ENCODE assay signal across 12 mouse cellular contexts in genomic region chr11:81845010-81845685, GRCm38 (mm10). TPM values are rescaled to one million over a fixed set of nuclear protein-coding genes. Genes with fewer than 3 reads are reported as not detected.
DNase-seq lines count a peak whose midpoint lies in the region; ATAC-seq and TF ChIP-seq lines count a peak whose summit lies in the region.
"Had no signal": no experiment of that assay in that cellular context is flagged by ENCODE, and none has a peak within 500 bp of the region (broad histone marks: within the 10 kb centered on the region; RNA-seq: fewer than 3 reads in every experiment).

No protein-coding gene starts in this region.

- no peak overlapping the region for H3K4me2 ChIP-seq in kidney, embryonic 16.5 days (replicated peaks; ENCODE audit: low read depth, low read length)
- H3K4me2 ChIP-seq in lung, embryonic 16.5 days (ENCODE audit: low read depth, low read length) = no peak overlapping the region
- H3K4me2 ChIP-seq in midbrain, embryonic 13.5 days (replicated peaks) = no peak overlapping the region
- H3K4me2 ChIP-seq: limb, embryonic 13.5 days had no signal

- DNase-seq in kidney, adult 2 months = peak; percentile 51
- peak; percentile 82 for DNase-seq in brain, embryonic 14.5 days (ENCODE audit: low read depth)
- peak; percentile 34 for DNase-seq in fibroblast of lung, adult 2 months (ENCODE audit: low read depth)
- no peak for DNase-seq in right cerebral cortex, postnatal 10 days (ENCODE audit: low spot score in 2 of 2)

- H3K27ac ChIP-seq in kidney, adult 2 months (ENCODE audit: insufficient read depth, low read depth, low read length) = no peak overlapping the region
- H3K27ac ChIP-seq in kidney, embryonic 16.5 days (ENCODE audit: low read length) = no peak overlapping the region
- no peak overlapping the region for H3K27ac ChIP-seq in lung, embryonic 16.5 days (ENCODE audit: low read length)
- no peak overlapping the region for H3K27ac ChIP-seq in midbrain, embryonic 13.5 days
- H3K27ac ChIP-seq: limb, embryonic 13.5 days; stomach, postnatal 0 days had no signal

- ATAC-seq in kidney, embryonic 16.5 days (ENCODE audit: low FRiP score, low TSS enrichment) = no peak
- peak; percentile 90 for ATAC-seq in lung, embryonic 16.5 days (ENCODE audit: low read depth)
- no peak for ATAC-seq in midbrain, embryonic 13.5 days
- no peak for ATAC-seq in megakaryocyte-erythroid progenitor cell, adult 5-6 weeks (replicated peaks; ENCODE audit: low FRiP score, low TSS enrichment, poor library complexity, severe bottlenecking)

- H3K9ac ChIP-seq in kidney, embryonic 16.5 days (replicated peaks; ENCODE audit: low read length) = no peak overlapping the region
- H3K9ac ChIP-seq in lung, embryonic 16.5 days (ENCODE audit: low read length) = no peak overlapping the region
- no peak overlapping the region for H3K9ac ChIP-seq in midbrain, embryonic 13.5 days (replicated peaks)
- H3K9ac ChIP-seq: limb, embryonic 13.5 days had no signal

- 55% methylated on average over 5 of the region's 5 CpGs for WGBS in kidney, adult 2 months
- WGBS in kidney, embryonic 16.5 days = 66% methylated on average over 5 of the region's 5 CpGs
- 46% methylated on average over 5 of the region's 5 CpGs for WGBS in lung, embryonic 16.5 days
- 52% methylated on average over 5 of the region's 5 CpGs for WGBS in midbrain, embryonic 13.5 days

- no peak for TF ChIP-seq POLR2A in kidney, adult 2 months (IDR thresholded peaks at IDR 0.05; ENCODE audit: low read depth, low read length)
- TF ChIP-seq POLR2A in brain, embryonic 14.5 days (IDR thresholded peaks at IDR 0.05; ENCODE audit: borderline replicate concordance, extremely low read depth, insufficient read depth, insufficient read length, poor library complexity, severe bottlenecking) = no peak

- H3K27me3 ChIP-seq in kidney, adult 2 months (replicated peaks; ENCODE audit: control insufficient read depth, insufficient read depth, low read length) = no peaks in the 10 kb centered on the region
- no peaks in the 10 kb centered on the region for H3K27me3 ChIP-seq in kidney, embryonic 16.5 days (ENCODE audit: insufficient read depth, low read length)
- H3K27me3 ChIP-seq in lung, embryonic 16.5 days (ENCODE audit: control insufficient read depth, insufficient read depth, low read depth, low read length) = no peaks in the 10 kb centered on the region
- no peaks in the 10 kb centered on the region for H3K27me3 ChIP-seq in midbrain, embryonic 13.5 days
- H3K27me3 ChIP-seq: limb, embryonic 13.5 days had no signal

- no peaks in the 10 kb centered on the region for H3K4me1 ChIP-seq in kidney, adult 2 months (ENCODE audit: control insufficient read depth, insufficient read depth, low read length)
- no peaks in the 10 kb centered on the region for H3K4me1 ChIP-seq in kidney, embryonic 16.5 days (ENCODE audit: insufficient read depth, low read length)
- peaks cover 3% of the 10 kb centered on the region; the same call in 1 of the 2 replicates for H3K4me1 ChIP-seq in lung, embryonic 16.5 days (replicated peaks; ENCODE audit: control insufficient read depth, insufficient read depth, low read length)
- H3K4me1 ChIP-seq in midbrain, embryonic 13.5 days (replicated peaks) = peaks cover 14% of the 10 kb centered on the region; the same call in 1 of the 2 replicates

- no peaks in the 10 kb centered on the region for H3K36me3 ChIP-seq in kidney, adult 2 months (ENCODE audit: control insufficient read depth, insufficient read depth, low read length)
- H3K36me3 ChIP-seq in kidney, embryonic 16.5 days (ENCODE audit: insufficient read depth, low read length) = no peaks in the 10 kb centered on the region
- no peaks in the 10 kb centered on the region for H3K36me3 ChIP-seq in lung, embryonic 16.5 days (ENCODE audit: control insufficient read depth, insufficient read depth, low read length)
- no peaks in the 10 kb centered on the region for H3K36me3 ChIP-seq in midbrain, embryonic 13.5 days
- H3K36me3 ChIP-seq: limb, embryonic 13.5 days had no signal

- TF ChIP-seq CTCF in kidney, adult 2 months (conservative IDR thresholded peaks at IDR 0.05; ENCODE audit: insufficient read depth, insufficient read length, low read depth, low read length) = no peak
- TF ChIP-seq CTCF in brain, embryonic 14.5 days (IDR thresholded peaks at IDR 0.05; ENCODE audit: borderline replicate concordance, extremely low read depth, insufficient read depth, insufficient read length) = no peak

- no peak overlapping the region for H3K4me3 ChIP-seq in kidney, adult 2 months (ENCODE audit: insufficient read depth, low read depth, low read length)
- H3K4me3 ChIP-seq in kidney, embryonic 16.5 days (ENCODE audit: low read length) = no peak overlapping the region
- H3K4me3 ChIP-seq in lung, embryonic 16.5 days (ENCODE audit: low read length) = no peak overlapping the region
- H3K4me3 ChIP-seq in midbrain, embryonic 13.5 days (replicated peaks) = no peak overlapping the region
- H3K4me3 ChIP-seq: limb, embryonic 13.5 days had no signal

- no peaks in the 10 kb centered on the region for H3K9me3 ChIP-seq in kidney, embryonic 16.5 days (ENCODE audit: low read length)
- no peaks in the 10 kb centered on the region for H3K9me3 ChIP-seq in lung, embryonic 16.5 days (ENCODE audit: control insufficient read depth, low read length)
- H3K9me3 ChIP-seq in midbrain, embryonic 13.5 days = no peaks in the 10 kb centered on the region
- H3K9me3 ChIP-seq: limb, embryonic 13.5 days had no signal

RNA-seq across cellular contexts. Expression of gene 5530401A14Rik, which starts 15.3 kb away (rescaled TPM):
- not detected in 2 replicates for polyA plus RNA-seq in kidney, adult 2 months (2012; rRNA removed)
- not detected in 2 replicates for polyA plus RNA-seq in kidney, embryonic 16.5 days (2015; fragmentation: Nextera tagmentation; extraction: Ambion mirVana)
- 0.01 TPM in 1 of 2 replicates, not detected in the other for polyA plus RNA-seq in brain, embryonic 14.5 days (2012; rRNA removed)
- not detected in 2 replicates for polyA plus RNA-seq in lung, embryonic 16.5 days (2015; fragmentation: Nextera tagmentation; extraction: Ambion mirVana)
- 0.37 and 0.51 TPM in 2 replicates for polyA plus RNA-seq in midbrain, embryonic 13.5 days (2015; fragmentation: Nextera tagmentation; extraction: Ambion mirVana)
- total RNA-seq in megakaryocyte-erythroid progenitor cell, adult 5-6 weeks (2014; fragmentation: Nextera tagmentation) = not detected in 2 replicates
- total RNA-seq in megakaryocyte-erythroid progenitor cell, adult 5-6 weeks (2017) = not detected in 2 replicates
- polyA plus RNA-seq: heart, embryonic 16.5 days; limb, embryonic 13.5 days; neural tube, embryonic 11.5 days; stomach, postnatal 0 days had no signal

Comparison
In these comparisons a context has a peak if more than half of its experiments do, and no peak if none do; other contexts are left out.
1. DNase-seq: peak in kidney, adult 2 months (single experiment), brain, embryonic 14.5 days (single experiment) and fibroblast of lung, adult 2 months (single experiment); none in right cerebral cortex, postnatal 10 days (0 of 2).